Mouse (Mus musculus) gastrocnemius, postnatal 36 days (tissue): Measurements from ENCODE around the gene Phip. TPM values are rescaled to one million over a fixed set of nuclear protein-coding genes. Genes with fewer than 3 reads are reported as not detected.

Experiments
- DNase-seq, 2 experiments: peaks; one replicate each; pipeline ENCODE4 v3.0.0; 2022
- intact Hi-C: fragments of 180-260 bp; cut with DNase I; formaldehyde crosslinking; loops from one replicate; pipeline ENCODE4 v1.15.1; 2025
- long read RNA-seq, 2 experiments: library from polyadenylated mRNA; stranded (forward); transcript quantifications; one replicate each; pipeline ENCODE4 v2.0.0; 2021
- total RNA-seq, 2 experiments: library from RNA; stranded (reverse); gene quantifications; 2 replicates each; pipeline ENCODE4 v1.2.3; 2021

The Phip gene
- total RNA-seq, result 10 to 100 TPM; 19.9 to 27.8 TPM
- long read RNA-seq, experiment 1, result 0 reads
- long read RNA-seq, experiment 2, partial matches to known transcripts, result 1 of 2 reads
- long read RNA-seq, experiment 2, other reads (novel, unspliced or antisense), result 1 of 2 reads

DNA sequence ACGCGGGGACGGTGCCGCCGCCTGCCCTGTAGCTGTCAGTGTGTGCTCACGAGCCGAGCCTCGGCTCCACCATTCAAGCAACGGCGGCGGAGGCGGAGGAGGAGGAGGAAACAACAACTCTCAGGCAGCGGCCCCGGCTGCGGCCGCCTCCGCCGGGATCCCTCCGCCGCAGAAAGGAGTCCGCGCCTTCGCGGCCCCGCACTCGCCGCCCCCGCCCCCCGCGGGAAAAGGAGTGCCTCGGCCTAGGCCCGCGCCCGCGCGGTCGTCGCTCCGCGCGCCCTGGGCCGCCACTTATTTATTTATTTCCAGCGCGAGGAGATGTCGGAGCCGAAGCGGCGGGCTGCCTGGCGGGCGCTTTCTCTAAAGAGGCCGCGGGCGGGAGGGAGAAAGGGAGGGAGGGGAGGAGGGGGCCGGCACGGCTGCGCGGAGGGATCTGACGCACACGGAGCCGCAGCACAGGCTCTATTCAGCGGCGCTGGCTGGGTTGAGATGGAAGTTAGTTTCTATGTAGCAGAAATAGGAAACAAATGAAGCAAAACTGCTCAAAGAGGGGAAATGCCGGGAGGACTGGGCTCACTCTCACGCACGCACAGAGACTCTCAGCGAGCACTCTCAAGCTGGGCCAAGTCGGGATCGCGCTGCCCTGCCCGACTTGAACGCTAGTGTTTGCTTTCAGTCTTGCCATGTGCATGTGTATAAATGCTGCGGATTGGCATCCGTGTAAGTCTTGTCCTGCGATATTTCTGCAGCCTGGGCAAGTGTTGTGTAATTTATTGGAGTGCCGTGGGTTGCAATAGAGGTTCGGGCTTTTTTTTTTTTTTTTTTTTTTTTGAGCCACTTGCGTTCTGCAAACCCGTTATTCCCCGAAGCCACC is at the start of gene Phip:
Phip (minus strand) TSS at position 175 of the 874 bp plus-strand sequence.
- intact Hi-C loops, result no loop called here
- DNase-seq, result peak; percentile 93 to 95

DNA sequence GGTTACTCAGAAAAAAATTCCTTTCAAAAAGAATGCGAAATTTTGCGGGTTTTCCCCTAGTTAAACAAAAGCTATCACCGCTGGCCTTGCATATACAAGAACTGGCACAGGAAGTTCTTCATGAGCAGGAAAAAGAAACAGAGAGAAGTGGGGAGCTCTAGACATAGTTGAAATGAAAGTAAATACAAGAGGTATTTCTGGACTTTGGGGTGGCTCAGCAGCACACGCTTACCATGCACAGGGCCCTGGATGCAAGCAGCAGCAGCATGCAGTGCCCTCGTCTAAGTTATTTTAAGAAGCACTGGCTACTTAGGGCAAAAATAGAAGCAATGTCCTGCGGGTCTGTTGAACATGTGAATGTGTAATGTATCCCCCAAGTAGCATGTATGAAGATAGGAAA is 48.4 kb upstream of the Phip start:
- DNase-seq, result no peak

DNA sequence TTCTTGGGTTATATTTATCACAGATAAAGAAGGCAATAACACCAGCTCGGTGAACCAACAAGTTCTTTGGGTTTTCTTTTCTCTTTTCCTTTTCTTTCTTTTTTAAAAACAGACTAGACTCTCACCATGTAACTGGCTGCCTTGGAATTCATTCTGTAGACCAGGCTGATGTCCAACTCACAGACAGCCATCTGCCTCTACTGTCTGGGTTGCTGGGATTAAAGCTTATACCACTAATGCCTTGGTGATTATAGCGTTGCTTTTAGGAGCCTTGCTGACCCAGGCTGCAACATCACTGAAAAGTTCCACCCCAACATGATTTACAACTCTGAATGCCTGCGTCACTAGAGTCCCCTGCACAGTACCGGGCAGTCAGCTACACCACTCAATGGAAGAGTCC is 39.2 kb upstream of the Phip start:
- no peak for DNase-seq
- intact Hi-C loops, result no loop called here

More for the DNA sequence above, 48.4 kb upstream of the Phip start:
- intact Hi-C loops, result no loop called here

DNA sequence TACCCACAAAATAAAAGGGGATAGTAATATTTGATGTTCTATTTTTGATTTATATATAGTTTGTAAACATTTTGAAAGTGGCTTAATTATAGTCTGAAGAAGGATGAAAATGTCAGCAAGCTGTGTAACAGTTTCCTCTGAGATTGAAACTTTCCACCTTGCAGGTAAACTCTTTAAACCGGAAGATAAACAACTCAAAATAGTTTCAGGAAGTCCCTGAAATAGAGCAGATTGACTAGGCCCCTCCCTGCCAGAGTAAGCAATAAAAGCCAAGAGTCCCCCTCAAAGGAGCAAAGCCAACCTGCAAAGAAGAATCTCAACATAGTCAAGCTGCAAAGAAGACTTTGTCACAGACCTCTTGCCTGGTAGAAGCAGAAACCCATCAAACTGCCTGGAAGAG is 33.0 kb upstream of the Phip start:
- intact Hi-C loops, result no loop called here
- DNase-seq, result no peak

DNA sequence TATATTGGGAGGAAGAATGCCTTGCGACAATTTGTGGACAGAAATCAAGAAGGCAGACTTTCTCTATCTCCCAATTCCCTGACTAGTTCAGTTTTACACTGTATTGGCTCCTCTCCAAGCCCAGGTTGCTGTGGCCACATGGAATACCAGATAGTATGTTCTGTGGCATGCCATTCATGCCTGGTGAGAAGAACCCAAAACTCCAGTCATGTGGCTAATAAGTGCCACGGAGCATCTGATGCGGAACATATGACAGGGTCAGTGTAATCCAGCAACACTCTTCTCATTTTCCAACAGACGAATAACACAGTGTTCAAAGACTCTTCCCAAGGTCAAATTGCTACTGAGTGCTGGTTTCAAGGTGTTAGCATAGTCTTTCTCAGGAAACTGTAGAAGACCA is 26.0 kb upstream of the Phip start:
- intact Hi-C loops, result no loop called here
- DNase-seq, result no peak

- intact Hi-C loops, result no loop called here
- no peak for DNase-seq
Observed at GRCm38 (mm10) chr9:82997765-82998500, 22.6 kb upstream of the Phip start.

DNA sequence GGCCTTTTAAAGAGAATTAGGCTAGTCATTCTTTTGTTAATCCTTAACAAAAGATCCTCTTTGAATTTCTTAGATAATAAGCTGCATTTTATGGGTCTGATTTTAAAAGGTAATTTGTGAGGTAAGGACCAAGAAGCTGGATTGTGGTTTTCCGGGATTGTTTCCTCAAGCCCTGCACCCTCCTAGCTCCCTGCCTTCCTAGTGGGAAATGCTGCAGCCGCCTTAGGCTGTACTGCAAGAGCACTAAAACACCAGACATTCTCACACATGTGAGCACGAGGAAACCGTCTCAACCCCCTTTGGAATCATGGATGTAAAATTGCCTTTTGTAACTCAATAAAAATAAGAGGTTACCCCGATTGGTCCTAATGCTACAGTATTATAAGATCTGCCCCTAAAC is 1.6 kb upstream of the Phip start:
- DNase-seq, result no peak
- intact Hi-C loops, result no loop called here

DNA sequence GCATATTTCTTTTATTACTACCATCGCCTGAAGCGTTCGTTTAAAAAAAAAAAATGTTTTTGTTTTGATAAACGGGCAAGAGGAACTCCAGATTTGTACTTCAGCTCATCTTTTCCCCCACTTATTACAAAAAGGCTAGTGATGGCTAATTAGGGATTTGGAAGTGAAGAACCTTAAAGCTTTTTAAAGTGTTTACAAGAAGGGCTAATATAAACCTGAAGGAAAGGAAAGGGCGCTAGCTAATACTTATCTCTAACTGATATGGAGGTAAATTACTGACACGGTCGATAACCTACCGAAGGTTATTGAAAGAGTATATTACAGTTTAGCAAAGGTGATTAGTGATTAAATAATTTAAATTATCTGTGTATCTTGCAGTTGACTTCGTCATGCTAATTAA is 903 bp upstream of the Phip start:
- intact Hi-C loops, result no loop called here
- DNase-seq, result no peak

DNA sequence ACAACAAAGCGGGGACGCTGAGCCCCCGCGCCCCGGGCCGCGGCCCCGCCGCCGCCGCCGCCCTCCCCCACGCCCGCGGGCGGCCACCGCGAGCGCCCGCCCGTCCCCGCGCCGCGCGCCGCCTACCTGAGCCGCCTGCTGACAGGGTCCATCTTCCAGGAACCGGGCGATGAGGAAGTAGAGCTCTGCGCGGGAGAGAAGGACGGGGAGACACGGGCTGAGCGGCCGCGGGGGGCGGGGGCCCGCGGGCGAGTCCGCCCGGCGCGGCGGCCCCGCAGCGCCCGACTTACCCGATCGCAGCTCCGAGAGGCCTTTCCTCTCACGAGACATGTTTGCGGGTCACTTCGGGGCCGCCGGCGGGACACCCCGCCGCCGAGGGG is 364 bp downstream of the Phip start:
- no peak for DNase-seq
- intact Hi-C loops, result no loop called here

GRCm38 (mm10) chr9:82974187-82974861 is 992 bp downstream of the Phip start:
- DNase-seq, result peak; percentile 75 to 87
- intact Hi-C loops, result no loop called here

DNA sequence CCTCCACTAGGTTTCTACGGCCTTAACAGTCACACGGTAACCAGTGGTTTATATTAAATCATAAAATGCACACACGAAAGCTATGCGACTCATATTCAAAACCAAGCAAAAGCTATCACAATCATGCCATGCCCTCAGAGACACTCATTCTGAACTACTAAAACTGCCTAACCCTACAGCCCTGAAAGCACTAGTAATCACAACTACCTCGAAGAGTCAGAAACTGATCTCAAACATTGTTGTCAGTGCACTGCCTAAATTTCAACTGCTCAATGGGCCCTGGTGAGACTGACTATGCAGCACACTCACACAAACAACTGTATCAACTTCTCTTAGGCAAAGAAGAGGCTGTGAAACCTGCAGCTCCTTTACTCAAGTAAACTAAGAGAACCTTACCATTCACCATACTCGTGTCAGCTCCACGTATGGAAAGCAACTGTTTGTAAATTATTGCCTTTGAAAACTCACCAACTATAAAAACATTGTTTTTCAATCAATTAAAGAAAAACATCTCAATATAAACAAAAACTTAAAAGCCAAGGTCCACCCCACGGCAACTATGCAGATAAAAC is 1.9 kb downstream of the Phip start:
- no peak for DNase-seq
- intact Hi-C loops, result no loop called here

DNA sequence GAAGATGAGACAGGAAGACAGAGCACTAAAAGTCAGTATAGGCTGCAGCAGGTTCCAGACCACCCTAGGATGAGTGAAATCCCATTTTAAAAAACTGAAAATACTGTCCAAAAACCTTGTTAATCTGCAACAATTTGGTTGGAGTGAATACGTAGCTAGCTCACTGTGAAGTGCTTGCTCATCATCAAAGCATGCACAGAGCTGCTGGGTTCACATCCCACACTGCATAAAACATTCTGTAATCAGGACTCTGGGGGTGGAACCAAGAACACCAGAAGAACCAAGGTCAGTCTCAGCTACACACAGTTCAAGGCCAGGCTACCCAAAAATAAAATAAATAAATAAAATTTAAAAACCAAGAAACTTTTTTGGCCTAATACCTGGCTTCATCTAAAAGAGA is 3.9 kb downstream of the Phip start:
- no peak for DNase-seq
- intact Hi-C loops, result no loop called here

DNA sequence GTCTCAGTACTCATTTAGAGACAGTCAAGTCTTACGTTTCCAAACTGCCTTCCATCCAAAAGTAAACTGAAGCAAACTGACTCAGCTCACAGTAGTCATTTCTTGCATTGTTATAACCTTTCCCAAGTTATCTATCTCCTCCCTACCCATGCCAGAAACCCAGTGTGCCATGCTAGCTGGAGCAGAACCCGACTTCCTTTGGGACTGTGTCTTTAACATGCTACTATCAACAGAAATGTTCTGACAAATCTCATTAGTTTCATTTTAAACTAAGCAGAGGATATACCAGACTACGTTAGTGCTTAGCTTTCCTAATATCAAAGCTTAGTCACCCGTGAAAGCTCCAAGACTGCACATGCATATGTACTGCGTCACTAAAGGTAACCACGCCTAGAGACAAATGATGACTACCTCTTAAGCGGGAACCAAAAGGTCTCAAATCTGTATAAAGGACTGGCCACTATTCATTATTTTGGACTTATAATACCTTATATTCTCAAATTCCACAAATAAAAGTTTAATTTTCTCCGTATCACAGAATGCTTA is 8.2 kb downstream of the Phip start:
- no peak for DNase-seq

DNA sequence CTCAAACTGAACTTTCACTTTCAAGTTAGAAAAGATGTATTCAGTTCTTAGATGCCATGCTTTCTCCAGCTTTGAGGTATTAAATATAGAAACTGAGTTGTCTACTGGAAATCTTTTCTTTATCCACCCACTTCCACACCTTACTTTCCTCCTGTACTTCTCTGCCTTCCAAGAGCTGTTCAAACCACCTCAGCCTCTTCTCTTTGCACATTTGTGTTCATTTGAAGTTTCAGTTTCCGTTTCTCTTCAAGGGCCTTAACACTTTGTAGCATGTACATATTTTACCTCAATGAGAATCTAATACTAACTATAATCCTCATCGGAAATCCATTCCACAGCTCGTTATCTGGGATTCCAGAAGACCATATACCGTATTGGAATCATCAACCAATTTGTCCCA is 11.3 kb downstream of the Phip start:
- intact Hi-C loops, result no loop called here
- DNase-seq, result no peak

More for the DNA sequence above, 8.2 kb downstream of the Phip start:
- intact Hi-C loops, result no loop called here

- intact Hi-C loops, result no loop called here
- DNase-seq, result no peak
Observed at GRCm38 (mm10) chr9:82961352-82961751, 14.0 kb downstream of the Phip start.

DNA sequence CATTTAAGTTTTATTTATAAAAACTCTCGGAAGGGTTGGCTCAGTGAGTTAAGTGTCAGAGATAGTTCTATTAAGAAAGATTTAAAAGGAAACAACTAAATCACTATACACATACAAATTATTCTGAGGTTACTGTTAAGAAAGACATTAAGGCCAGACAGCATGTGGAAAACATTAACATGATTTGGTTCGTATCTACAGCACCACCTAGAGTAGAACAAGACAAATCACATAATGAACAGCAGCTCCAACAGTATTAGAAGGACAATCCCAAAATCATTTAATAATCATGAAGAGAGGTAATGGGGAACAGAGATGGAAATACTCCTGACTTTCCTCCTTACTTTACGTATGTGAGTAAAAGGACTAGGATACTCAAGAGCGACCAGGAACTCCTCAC is 20.0 kb downstream of the Phip start:
- no peak for DNase-seq
- intact Hi-C loops, result no loop called here

- intact Hi-C loops, result no loop called here
- no peak for DNase-seq
Observed at GRCm38 (mm10) chr9:82952330-82952729, 23.0 kb downstream of the Phip start.

DNA sequence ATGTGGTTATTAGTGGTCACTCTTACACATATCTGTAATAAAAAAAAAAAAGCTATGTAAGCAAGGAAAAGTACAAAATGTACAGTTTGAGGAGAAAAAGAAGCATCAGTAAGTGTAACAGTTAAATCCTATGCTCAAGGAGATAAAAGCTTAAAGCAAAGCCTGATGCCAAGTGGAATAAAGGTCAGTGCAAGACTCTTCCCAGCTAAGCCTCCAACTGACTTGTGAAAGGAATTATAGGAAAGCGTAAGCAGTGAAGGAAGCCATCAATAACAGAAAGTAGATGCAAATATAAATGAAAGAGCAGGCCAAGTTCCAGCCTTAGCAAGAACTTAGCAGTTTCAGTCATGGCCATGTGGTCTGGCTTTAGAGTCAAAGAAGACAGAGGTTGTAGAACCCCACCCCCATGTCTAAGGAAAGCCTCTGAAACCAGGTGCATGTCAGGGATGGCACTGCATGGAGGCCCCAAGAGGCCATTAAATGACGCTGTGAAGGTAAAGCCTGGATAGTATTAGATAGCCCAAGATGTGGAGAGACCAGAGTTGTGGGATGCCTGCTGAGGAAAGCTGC is 23.8 kb downstream of the Phip start:
- no peak for DNase-seq
- intact Hi-C loops, result loop anchor here (1.0 kb wide), 1 partner anchor 26 kb away; no protein-coding TSS in a partner anchor

DNA sequence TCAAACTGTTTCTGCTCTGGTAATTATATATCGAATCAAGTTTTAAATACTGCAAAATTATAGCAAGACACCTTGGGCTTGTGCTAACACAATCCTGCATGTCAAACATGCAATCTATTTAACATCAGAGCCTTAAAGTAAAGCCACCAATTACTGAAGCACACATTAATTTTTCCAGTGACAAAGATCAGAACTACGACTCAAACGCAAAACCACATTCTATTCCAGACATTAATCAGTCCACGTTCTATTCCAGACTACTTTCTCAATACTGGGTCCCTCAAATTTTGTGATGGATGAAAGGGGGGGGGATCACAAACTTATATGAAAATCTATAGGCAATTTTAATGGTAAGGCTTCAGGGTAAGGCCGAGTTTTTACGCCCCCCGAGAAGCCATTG is 68.1 kb downstream of the Phip start:
- intact Hi-C loops, result no loop called here
- DNase-seq, result no peak

GRCm38 (mm10) chr9:82888645-82889044 is 86.7 kb downstream of the Phip start:
- intact Hi-C loops, result no loop called here

More at GRCm38 (mm10) chr9:82888645-82889044, 86.7 kb downstream of the Phip start:
- no peak for DNase-seq
